Mouse (Mus musculus): ENCODE data around the gene Pcnx3. TPM values are rescaled to one million over a fixed set of nuclear protein-coding genes. Genes with fewer than 3 reads are reported as not detected.

The Pcnx3 gene
- polyA plus RNA-seq, 1 experiment from 2014 or later: 35.2 TPM

- H3K9me3 ChIP-seq (ENCODE audit: low read depth, low read length): no peaks in the 10 kb centered on the region
- peaks cover 17% of the 10 kb centered on the region for H3K27me3 ChIP-seq (ENCODE audit: insufficient read depth, low read length)
- DNase-seq (no peak), ATAC-seq (ENCODE audit: insufficient read depth) (no peak)
- no peak for TF ChIP-seq CTCF (IDR thresholded peaks at IDR 0.05; ENCODE audit: low read depth)
- no peak overlapping the region for H3K4me3 ChIP-seq (ENCODE audit: low read depth, low read length)
- 53% methylated on average over 13 of the region's 13 CpGs for WGBS
- H3K4me1 ChIP-seq (ENCODE audit: insufficient read depth): 0 out of 2 replicates have a peak, but pooled peaks cover 12% of the 10 kb centered on the region
- no peak overlapping the region for H3K4me2 ChIP-seq
- no peak overlapping the region for H3K9ac ChIP-seq
- peaks cover 58% of the 10 kb centered on the region for H3K36me3 ChIP-seq (ENCODE audit: insufficient read depth)
- H3K27ac ChIP-seq (ENCODE audit: low read depth): no peak overlapping the region
Observed at GRCm38 (mm10) chr19:5651502-5652274, 37.0 kb downstream of the Pcnx3 start.

- peak overlapping the region; percentile 25 for H3K4me3 ChIP-seq (ENCODE audit: low read depth, low read length)
- H3K27ac ChIP-seq (ENCODE audit: low read depth): peak overlapping the region; percentile 74; the same call in 1 of the 2 replicates
- ATAC-seq (ENCODE audit: insufficient read depth) (peak; percentile 4; the same call in 1 of the 2 replicates), DNase-seq (no peak)
- peaks cover 69% of the 10 kb centered on the region for H3K36me3 ChIP-seq (ENCODE audit: insufficient read depth)
- peak overlapping the region; percentile 47 for H3K9ac ChIP-seq
- peaks cover 9% of the 10 kb centered on the region for H3K27me3 ChIP-seq (ENCODE audit: insufficient read depth, low read length)
- no peak for TF ChIP-seq CTCF (IDR thresholded peaks at IDR 0.05; ENCODE audit: low read depth)
- 58% methylated on average over 6 of the region's 6 CpGs for WGBS
- 0 out of 2 replicates have a peak, but pooled peaks cover 7% of the 10 kb centered on the region for H3K4me1 ChIP-seq (ENCODE audit: insufficient read depth)
- H3K4me2 ChIP-seq: peak overlapping the region; percentile 66
- no peaks in the 10 kb centered on the region for H3K9me3 ChIP-seq (ENCODE audit: low read depth, low read length)
Observed at GRCm38 (mm10) chr19:5649298-5649741, 39.4 kb downstream of the Pcnx3 start.

- Histone ChIP-seq H3K9ac (peak overlapping the region; percentile 47), H3K27ac (ENCODE audit: low read depth) (peak overlapping the region; percentile 74), H3K9me3 (ENCODE audit: low read depth, low read length) (no peaks in the 10 kb centered on the region), H3K4me2 (peak overlapping the region; percentile 66), H3K27me3 (ENCODE audit: insufficient read depth, low read length) (peaks cover 3% of the 10 kb centered on the region; the same call in 1 of the 2 replicates), H3K4me1 (ENCODE audit: insufficient read depth) (0 out of 2 replicates have a peak, but pooled peaks cover 7% of the 10 kb centered on the region), H3K4me3 (ENCODE audit: low read depth, low read length) (peak overlapping the region; percentile 25), H3K36me3 (ENCODE audit: insufficient read depth) (peaks cover 70% of the 10 kb centered on the region)
- ATAC-seq (ENCODE audit: insufficient read depth): peak; percentile 91
- WGBS: 8% methylated on average over 26 of the region's 26 CpGs
- TF ChIP-seq CTCF (IDR thresholded peaks at IDR 0.05; ENCODE audit: low read depth): peak; percentile 53
- peak; percentile 93 for DNase-seq
Observed at GRCm38 (mm10) chr19:5648401-5649297, 40.1 kb downstream of the Pcnx3 start.

- ATAC-seq (ENCODE audit: insufficient read depth) (no peak), DNase-seq (no peak)
- Histone ChIP-seq H3K27me3 (ENCODE audit: insufficient read depth, low read length) (peaks cover 2% of the 10 kb centered on the region; the same call in 1 of the 2 replicates), H3K4me2 (no peak overlapping the region), H3K9ac (no peak overlapping the region), H3K27ac (ENCODE audit: low read depth) (peak overlapping the region; percentile 74; the same call in 1 of the 2 replicates), H3K4me3 (ENCODE audit: low read depth, low read length) (no peak overlapping the region), H3K9me3 (ENCODE audit: low read depth, low read length) (no peaks in the 10 kb centered on the region), H3K36me3 (ENCODE audit: insufficient read depth) (peaks cover 76% of the 10 kb centered on the region), H3K4me1 (ENCODE audit: insufficient read depth) (0 out of 2 replicates have a peak, but pooled peaks cover 7% of the 10 kb centered on the region)
- 92% methylated on average over 6 of the region's 6 CpGs for WGBS
- no peak for TF ChIP-seq CTCF (IDR thresholded peaks at IDR 0.05; ENCODE audit: low read depth)
Observed at GRCm38 (mm10) chr19:5647791-5648190, 40.9 kb downstream of the Pcnx3 start.

- ATAC-seq (ENCODE audit: insufficient read depth): no peak
- Histone ChIP-seq H3K27ac (ENCODE audit: low read depth) (no peak overlapping the region), H3K36me3 (ENCODE audit: insufficient read depth) (peaks cover 77% of the 10 kb centered on the region), H3K4me1 (ENCODE audit: insufficient read depth) (0 out of 2 replicates have a peak, but pooled peaks cover 7% of the 10 kb centered on the region), H3K9me3 (ENCODE audit: low read depth, low read length) (no peaks in the 10 kb centered on the region), H3K27me3 (ENCODE audit: insufficient read depth, low read length) (no peaks in the 10 kb centered on the region), H3K4me2 (no peak overlapping the region), H3K4me3 (ENCODE audit: low read depth, low read length) (no peak overlapping the region), H3K9ac (no peak overlapping the region)
- DNase-seq: no peak
- WGBS: 90% methylated on average over 8 of the region's 8 CpGs
- no peak for TF ChIP-seq CTCF (IDR thresholded peaks at IDR 0.05; ENCODE audit: low read depth)
Observed at GRCm38 (mm10) chr19:5646731-5647330, 41.9 kb downstream of the Pcnx3 start.

GRCm38 (mm10) chr19:5645280-5645679 lies 43.4 kb downstream of the Pcnx3 start:
- H3K27ac ChIP-seq (ENCODE audit: low read depth): no peak overlapping the region
- no peak for ATAC-seq (ENCODE audit: insufficient read depth)
- TF ChIP-seq CTCF (IDR thresholded peaks at IDR 0.05; ENCODE audit: low read depth): no peak
- H3K4me3 ChIP-seq (ENCODE audit: low read depth, low read length): no peak overlapping the region
- no peaks in the 10 kb centered on the region for H3K9me3 ChIP-seq (ENCODE audit: low read depth, low read length)
- WGBS: 95% methylated on average over 9 of the region's 9 CpGs
- no peak overlapping the region for H3K4me2 ChIP-seq
- DNase-seq: no peak
- H3K36me3 ChIP-seq (ENCODE audit: insufficient read depth): peaks cover 77% of the 10 kb centered on the region
- 0 out of 2 replicates have a peak, but pooled peaks cover 7% of the 10 kb centered on the region for H3K4me1 ChIP-seq (ENCODE audit: insufficient read depth)
- no peak overlapping the region for H3K9ac ChIP-seq
- no peaks in the 10 kb centered on the region for H3K27me3 ChIP-seq (ENCODE audit: insufficient read depth, low read length)
